Mouse (Mus musculus): ENCODE results near the gene Kcp. TPM values are rescaled to one million over a fixed set of nuclear protein-coding genes. Genes with fewer than 3 reads are reported as not detected.

Kcp gene
- total RNA-seq, 2 experiments from 2014 or later: 0.54 to 1.9 TPM

- intact Hi-C loops (cut with DNase I): no loop called here
- DNase-seq (ENCODE audit: low spot score in 2 of 2): no peak
These were observed 75.6 kb downstream of the Kcp start for GRCm38 (mm10) chr6:29432156-29432555.

- DNase-seq (ENCODE audit: low spot score in 2 of 2): no peak
- intact Hi-C loops (cut with DNase I): no loop called here
These were observed 76.3 kb downstream of the Kcp start for GRCm38 (mm10) chr6:29431473-29431872.

- DNase-seq (ENCODE audit: low spot score in 2 of 2): no peak
- intact Hi-C loops (cut with DNase I): no loop called here
These were observed 76.9 kb downstream of the Kcp start for GRCm38 (mm10) chr6:29430681-29431420.

- no peak for DNase-seq (ENCODE audit: low spot score in 2 of 2)
- intact Hi-C loops (cut with DNase I): no loop called here
These were observed 79.6 kb downstream of the Kcp start for GRCm38 (mm10) chr6:29428171-29428570.

- no peak for DNase-seq (ENCODE audit: low spot score in 2 of 2)
- intact Hi-C loops (cut with DNase I): no loop called here
These were observed 81.4 kb downstream of the Kcp start for GRCm38 (mm10) chr6:29426331-29426730.

- DNase-seq (ENCODE audit: low spot score in 2 of 2): no peak
- intact Hi-C loops (cut with DNase I): no loop called here
These were observed 82.6 kb downstream of the Kcp start for GRCm38 (mm10) chr6:29425118-29425517.

Other genes starting within 250 kb of the Kcp start
- 1 to 10 TPM; 6.5 to 7.5 TPM for gene Hilpda, start 235.5 kb downstream of the Kcp start, total RNA-seq (2021)
- gene Fam71f2, start 228.4 kb downstream of the Kcp start, total RNA-seq (2021): under 1 TPM; 0.32 to 0.79 TPM
- not detected for gene Fam71f1, start 188.8 kb downstream of the Kcp start, total RNA-seq (2021)
- 10 to 100 TPM; 65.3 to 66.4 TPM for gene Calu, start 159.9 kb downstream of the Kcp start, total RNA-seq (2021)
- gene Opn1sw, start 119.5 kb downstream of the Kcp start, total RNA-seq (2021): under 1 TPM in 1 of 2 experiments, not detected in 1; 0.17 TPM
- gene Ccdc136, start 111.6 kb downstream of the Kcp start, total RNA-seq (2021): 10 to 100 TPM; 90.3 to 90.4 TPM
- gene Flnc, start 74.7 kb downstream of the Kcp start, total RNA-seq (2021): 1 to 10 TPM; 1.7 to 2.0 TPM
- gene Atp6v1f, start 40.2 kb downstream of the Kcp start, total RNA-seq (2021): 100 to 1,000 TPM; 229 to 263 TPM
- gene Atp6v1fnb, start 36.5 kb downstream of the Kcp start, total RNA-seq (2021): under 1 TPM; 0.49 to 0.63 TPM
- gene Irf5, start 18.7 kb upstream of the Kcp start, total RNA-seq (2021): 1 to 10 TPM; 4.4 to 4.7 TPM
- 10 to 100 TPM; 65.3 to 74.8 TPM for gene Tnpo3, start 101.9 kb upstream of the Kcp start, total RNA-seq (2021)
- 10 to 100 TPM; 28.0 TPM for gene Tspan33, start 186.3 kb upstream of the Kcp start, total RNA-seq (2021)
- 1 to 10 TPM; 8.1 to 9.0 TPM for gene Smo, start 227.6 kb upstream of the Kcp start, total RNA-seq (2021)